Mouse (Mus musculus): ENCODE results near the gene Txk. TPM values are rescaled to one million over a fixed set of nuclear protein-coding genes. Genes with fewer than 3 reads are reported as not detected.

Gene Txk
- polyA plus RNA-seq, 1 experiment from 2014 or later = 0.23 TPM

DNA sequence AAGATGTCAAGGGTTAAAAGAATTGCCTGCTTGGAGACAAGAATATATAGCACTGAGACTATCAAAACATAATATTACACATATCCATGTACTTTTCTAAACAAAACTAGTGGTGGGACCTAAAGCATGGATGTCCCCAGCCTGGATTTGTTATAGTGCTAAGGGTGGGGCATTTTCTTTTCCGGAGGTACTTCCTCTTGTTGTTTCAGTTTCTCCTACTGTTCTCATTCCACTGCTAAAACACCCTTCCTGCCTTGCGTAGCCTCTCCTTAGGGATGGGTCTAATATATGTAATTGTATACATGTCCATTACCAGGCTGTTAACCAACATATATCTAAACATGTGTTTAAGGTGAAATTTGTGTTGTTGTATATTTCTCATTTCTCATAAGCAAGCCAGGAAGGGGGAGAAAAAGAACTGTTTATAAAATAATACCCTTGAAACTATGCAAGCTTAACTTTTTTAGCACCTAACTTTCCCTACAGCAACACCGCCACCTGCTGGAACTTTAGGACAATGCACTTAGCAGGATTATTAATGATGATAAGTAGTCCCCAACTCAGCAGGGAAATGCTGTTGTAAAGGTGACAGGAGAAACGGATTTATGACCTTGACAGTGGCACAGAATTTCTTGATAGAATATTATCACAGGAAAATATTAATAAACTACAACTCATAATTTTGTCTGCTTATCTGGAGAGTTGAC, 41.9 kb downstream of the Txk start:
- Histone ChIP-seq H3K27me3 (replicated peaks; ENCODE audit: control insufficient read depth, insufficient read depth, low read length) (no peaks in the 10 kb centered on the region), H3K36me3 (ENCODE audit: control insufficient read depth, insufficient read depth, low read length) (no peaks in the 10 kb centered on the region), H3K27ac (ENCODE audit: low read depth) (no peak overlapping the region), H3K9ac (ENCODE audit: low read length) (no peak overlapping the region), H3K4me3 (ENCODE audit: low read depth, low read length) (no peak overlapping the region), H3K4me2 (ENCODE audit: low read length) (no peak overlapping the region), H3K9me3 (ENCODE audit: control insufficient read depth, low read length) (no peaks in the 10 kb centered on the region), H3K4me1 (replicated peaks; ENCODE audit: control insufficient read depth, insufficient read depth, low read length) (no peaks in the 10 kb centered on the region)
- 24% methylated on average over 4 of the region's 4 CpGs for WGBS
- DNase-seq (ENCODE audit: low spot score) (peak; percentile 79), ATAC-seq (replicated peaks; ENCODE audit: low FRiP score, low TSS enrichment, low read depth) (no peak)

DNA sequence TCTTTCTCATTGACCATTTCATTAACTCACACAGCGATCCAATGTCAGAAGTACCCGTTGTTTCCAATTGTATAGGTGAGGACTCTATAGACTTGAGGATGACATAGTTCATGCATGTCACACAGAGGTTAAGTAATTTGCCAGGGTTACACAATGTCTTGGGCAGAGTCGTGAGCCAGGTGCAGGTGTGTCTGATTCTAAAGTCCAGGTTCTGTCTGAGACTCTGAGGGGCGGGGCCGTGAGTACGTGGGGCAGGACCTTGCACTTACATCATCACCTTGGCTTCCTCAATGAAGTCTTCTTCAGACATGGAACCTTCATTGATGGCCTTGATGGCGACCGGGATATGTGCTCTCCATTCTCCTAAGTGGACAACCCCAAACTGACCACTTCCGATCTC, 42.6 kb downstream of the Txk start:
- H3K36me3 ChIP-seq (ENCODE audit: control insufficient read depth, insufficient read depth, low read length) = no peaks in the 10 kb centered on the region

DNA sequence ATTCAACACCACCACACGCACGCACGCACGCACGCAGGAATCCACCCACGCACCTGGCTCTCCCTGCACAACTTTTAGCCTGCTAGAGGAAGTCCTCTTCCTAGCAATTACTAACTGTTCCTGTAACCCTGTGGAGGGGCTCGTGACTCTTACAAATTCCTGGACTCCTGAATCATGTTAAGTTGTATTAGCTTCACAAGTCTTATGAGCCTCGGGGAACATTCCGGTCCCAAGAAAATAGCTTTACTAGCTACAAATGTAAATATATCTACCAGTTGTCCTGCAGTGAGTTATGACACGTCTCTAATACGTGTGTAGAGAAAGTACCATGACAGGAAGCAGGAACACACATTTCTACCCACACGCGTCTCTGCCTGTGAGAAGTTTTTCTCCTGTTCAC, 43.1 kb downstream of the Txk start:
- no peak for ATAC-seq (replicated peaks; ENCODE audit: low FRiP score, low TSS enrichment, low read depth)
- Histone ChIP-seq H3K4me1 (replicated peaks; ENCODE audit: control insufficient read depth, insufficient read depth, low read length) (no peaks in the 10 kb centered on the region), H3K9ac (ENCODE audit: low read length) (no peak overlapping the region), H3K27me3 (replicated peaks; ENCODE audit: control insufficient read depth, insufficient read depth, low read length) (no peaks in the 10 kb centered on the region), H3K9me3 (ENCODE audit: control insufficient read depth, low read length) (no peaks in the 10 kb centered on the region), H3K36me3 (ENCODE audit: control insufficient read depth, insufficient read depth, low read length) (no peaks in the 10 kb centered on the region), H3K27ac (ENCODE audit: low read depth) (no peak overlapping the region), H3K4me3 (ENCODE audit: low read depth, low read length) (no peak overlapping the region), H3K4me2 (ENCODE audit: low read length) (no peak overlapping the region)
- no peak for DNase-seq (ENCODE audit: low spot score)
- 71% methylated on average over 13 of the region's 13 CpGs for WGBS

More for the DNA sequence above, 42.6 kb downstream of the Txk start:
- Histone ChIP-seq H3K9ac (ENCODE audit: low read length) (no peak overlapping the region), H3K4me1 (replicated peaks; ENCODE audit: control insufficient read depth, insufficient read depth, low read length) (no peaks in the 10 kb centered on the region), H3K27me3 (replicated peaks; ENCODE audit: control insufficient read depth, insufficient read depth, low read length) (no peaks in the 10 kb centered on the region), H3K4me2 (ENCODE audit: low read length) (no peak overlapping the region), H3K4me3 (ENCODE audit: low read depth, low read length) (no peak overlapping the region), H3K9me3 (ENCODE audit: control insufficient read depth, low read length) (no peaks in the 10 kb centered on the region), H3K27ac (ENCODE audit: low read depth) (no peak overlapping the region)
- ATAC-seq (replicated peaks; ENCODE audit: low FRiP score, low TSS enrichment, low read depth) (peak; percentile 75; the same call in 1 of the 2 replicates), DNase-seq (ENCODE audit: low spot score) (no peak)
- WGBS = 88% methylated on average over 9 of the region's 9 CpGs

GRCm38 (mm10) chr5:72706722-72707121, 45.9 kb downstream of the Txk start:
- H3K4me3 ChIP-seq (ENCODE audit: low read depth, low read length) = no peak overlapping the region
- H3K36me3 ChIP-seq (ENCODE audit: control insufficient read depth, insufficient read depth, low read length) = no peaks in the 10 kb centered on the region
- no peak overlapping the region for H3K27ac ChIP-seq (ENCODE audit: low read depth)
- no peak for ATAC-seq (replicated peaks; ENCODE audit: low FRiP score, low TSS enrichment, low read depth)
- DNase-seq (ENCODE audit: low spot score) = no peak
- no peak overlapping the region for H3K9ac ChIP-seq (ENCODE audit: low read length)
- H3K4me1 ChIP-seq (replicated peaks; ENCODE audit: control insufficient read depth, insufficient read depth, low read length) = no peaks in the 10 kb centered on the region
- WGBS = 64% methylated on average over 10 of the region's 10 CpGs
- no peaks in the 10 kb centered on the region for H3K27me3 ChIP-seq (replicated peaks; ENCODE audit: control insufficient read depth, insufficient read depth, low read length)
- H3K9me3 ChIP-seq (ENCODE audit: control insufficient read depth, low read length) = no peaks in the 10 kb centered on the region
- no peak overlapping the region for H3K4me2 ChIP-seq (ENCODE audit: low read length)

- 50% methylated on average over 10 of the region's 10 CpGs for WGBS
- no peaks in the 10 kb centered on the region for H3K27me3 ChIP-seq (replicated peaks; ENCODE audit: control insufficient read depth, insufficient read depth, low read length)
- H3K4me3 ChIP-seq (ENCODE audit: low read depth, low read length) = no peak overlapping the region
- DNase-seq (ENCODE audit: low spot score) = no peak
- no peak overlapping the region for H3K9ac ChIP-seq (ENCODE audit: low read length)
- no peak overlapping the region for H3K4me2 ChIP-seq (ENCODE audit: low read length)
- H3K27ac ChIP-seq (ENCODE audit: low read depth) = no peak overlapping the region
- no peaks in the 10 kb centered on the region for H3K4me1 ChIP-seq (replicated peaks; ENCODE audit: control insufficient read depth, insufficient read depth, low read length)
- no peaks in the 10 kb centered on the region for H3K36me3 ChIP-seq (ENCODE audit: control insufficient read depth, insufficient read depth, low read length)
- no peak for ATAC-seq (replicated peaks; ENCODE audit: low FRiP score, low TSS enrichment, low read depth)
- H3K9me3 ChIP-seq (ENCODE audit: control insufficient read depth, low read length) = no peaks in the 10 kb centered on the region
Measured at GRCm38 (mm10) chr5:72706095-72706494, 46.5 kb downstream of the Txk start.

- Histone ChIP-seq H3K4me1 (replicated peaks; ENCODE audit: control insufficient read depth, insufficient read depth, low read length) (no peaks in the 10 kb centered on the region; the same call in 1 of the 2 replicates), H3K4me2 (ENCODE audit: low read length) (no peak overlapping the region), H3K36me3 (ENCODE audit: control insufficient read depth, insufficient read depth, low read length) (no peaks in the 10 kb centered on the region), H3K27me3 (replicated peaks; ENCODE audit: control insufficient read depth, insufficient read depth, low read length) (no peaks in the 10 kb centered on the region), H3K9ac (ENCODE audit: low read length) (no peak overlapping the region), H3K27ac (ENCODE audit: low read depth) (no peak overlapping the region), H3K9me3 (ENCODE audit: control insufficient read depth, low read length) (no peaks in the 10 kb centered on the region), H3K4me3 (ENCODE audit: low read depth, low read length) (no peak overlapping the region)
- DNase-seq (ENCODE audit: low spot score) = peak; percentile 47
- no peak for ATAC-seq (replicated peaks; ENCODE audit: low FRiP score, low TSS enrichment, low read depth)
Measured at GRCm38 (mm10) chr5:72702202-72702601, 50.4 kb downstream of the Txk start.

DNA sequence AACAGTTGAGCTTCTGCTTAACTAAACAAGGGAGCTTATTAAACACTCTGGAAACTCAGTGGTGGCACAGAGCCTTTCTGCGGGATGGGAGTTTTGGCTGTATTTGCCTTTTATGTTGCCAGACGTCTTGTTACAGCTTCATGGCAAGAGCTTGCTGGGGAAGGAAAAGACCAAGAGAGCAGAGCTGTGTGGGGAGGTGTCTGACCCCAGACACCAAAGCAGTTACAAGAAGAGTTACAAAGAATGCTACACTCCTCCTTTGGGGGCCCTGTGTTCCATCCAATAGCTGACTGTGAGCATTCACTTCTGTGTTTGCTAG, 53.1 kb downstream of the Txk start:
- 35% methylated on average over 2 of the region's 2 CpGs for WGBS
- H3K9me3 ChIP-seq (ENCODE audit: control insufficient read depth, low read length) = no peaks in the 10 kb centered on the region
- H3K4me2 ChIP-seq (ENCODE audit: low read length) = no peak overlapping the region
- ATAC-seq (replicated peaks; ENCODE audit: low FRiP score, low TSS enrichment, low read depth) = no peak
- no peak overlapping the region for H3K27ac ChIP-seq (ENCODE audit: low read depth)
- H3K27me3 ChIP-seq (replicated peaks; ENCODE audit: control insufficient read depth, insufficient read depth, low read length) = no peaks in the 10 kb centered on the region
- peaks cover 5% of the 10 kb centered on the region; the same call in 1 of the 2 replicates for H3K4me1 ChIP-seq (replicated peaks; ENCODE audit: control insufficient read depth, insufficient read depth, low read length)
- no peak overlapping the region for H3K9ac ChIP-seq (ENCODE audit: low read length)
- DNase-seq (ENCODE audit: low spot score) = peak; percentile 49
- no peaks in the 10 kb centered on the region for H3K36me3 ChIP-seq (ENCODE audit: control insufficient read depth, insufficient read depth, low read length)
- H3K4me3 ChIP-seq (ENCODE audit: low read depth, low read length) = no peak overlapping the region

GRCm38 (mm10) chr5:72698818-72699499, 53.6 kb downstream of the Txk start:
- no peaks in the 10 kb centered on the region for H3K9me3 ChIP-seq (ENCODE audit: control insufficient read depth, low read length)
- H3K4me1 ChIP-seq (replicated peaks; ENCODE audit: control insufficient read depth, insufficient read depth, low read length) = peaks cover 5% of the 10 kb centered on the region; the same call in 1 of the 2 replicates
- no peak overlapping the region for H3K4me2 ChIP-seq (ENCODE audit: low read length)
- no peak overlapping the region for H3K4me3 ChIP-seq (ENCODE audit: low read depth, low read length)
- no peak overlapping the region for H3K9ac ChIP-seq (ENCODE audit: low read length)
- no peak overlapping the region for H3K27ac ChIP-seq (ENCODE audit: low read depth)
- 68% methylated on average over 7 of the region's 7 CpGs for WGBS
- ATAC-seq (replicated peaks; ENCODE audit: low FRiP score, low TSS enrichment, low read depth) (no peak), DNase-seq (ENCODE audit: low spot score) (peak; percentile 38)
- H3K36me3 ChIP-seq (ENCODE audit: control insufficient read depth, insufficient read depth, low read length) = no peaks in the 10 kb centered on the region
- H3K27me3 ChIP-seq (replicated peaks; ENCODE audit: control insufficient read depth, insufficient read depth, low read length) = no peaks in the 10 kb centered on the region

DNA sequence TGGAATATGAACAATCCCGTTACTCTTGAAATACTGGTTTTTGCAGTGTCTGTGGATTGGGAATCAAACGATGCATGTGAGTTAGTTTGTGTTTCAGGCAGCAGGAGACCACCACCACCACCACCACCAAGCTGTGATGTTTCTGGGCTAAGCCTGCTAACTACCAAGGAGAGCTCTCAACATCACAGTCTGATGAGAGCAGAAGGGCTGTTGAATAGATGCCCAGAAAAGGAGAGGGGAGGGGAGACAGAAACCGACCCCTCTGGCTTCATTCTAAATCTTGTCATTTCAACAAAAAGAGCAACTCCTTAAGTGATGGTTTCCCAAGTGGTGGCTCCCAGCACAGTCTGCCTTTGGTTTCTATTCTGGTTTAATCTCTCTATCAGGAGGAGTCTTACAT, 54.2 kb downstream of the Txk start:
- Histone ChIP-seq H3K4me3 (ENCODE audit: low read depth, low read length) (no peak overlapping the region), H3K9me3 (ENCODE audit: control insufficient read depth, low read length) (no peaks in the 10 kb centered on the region), H3K4me1 (replicated peaks; ENCODE audit: control insufficient read depth, insufficient read depth, low read length) (peaks cover 5% of the 10 kb centered on the region; the same call in 1 of the 2 replicates), H3K4me2 (ENCODE audit: low read length) (no peak overlapping the region), H3K9ac (ENCODE audit: low read length) (no peak overlapping the region), H3K36me3 (ENCODE audit: control insufficient read depth, insufficient read depth, low read length) (no peaks in the 10 kb centered on the region), H3K27me3 (replicated peaks; ENCODE audit: control insufficient read depth, insufficient read depth, low read length) (no peaks in the 10 kb centered on the region), H3K27ac (ENCODE audit: low read depth) (no peak overlapping the region)
- ATAC-seq (replicated peaks; ENCODE audit: low FRiP score, low TSS enrichment, low read depth) = no peak
- peak; percentile 43 for DNase-seq (ENCODE audit: low spot score)
- WGBS = 57% methylated on average over 3 of the region's 3 CpGs

Measured in intestine, embryonic 14.5 days (tissue).